Mouse (Mus musculus): ENCODE measurements at regions not wholly inside any gene's neighbourhood (a gene's known extent, or its start where the extent isn't known, plus 50 kb on each side); places are given as distances from the start of the nearest gene placed in this dataset.

DNA sequence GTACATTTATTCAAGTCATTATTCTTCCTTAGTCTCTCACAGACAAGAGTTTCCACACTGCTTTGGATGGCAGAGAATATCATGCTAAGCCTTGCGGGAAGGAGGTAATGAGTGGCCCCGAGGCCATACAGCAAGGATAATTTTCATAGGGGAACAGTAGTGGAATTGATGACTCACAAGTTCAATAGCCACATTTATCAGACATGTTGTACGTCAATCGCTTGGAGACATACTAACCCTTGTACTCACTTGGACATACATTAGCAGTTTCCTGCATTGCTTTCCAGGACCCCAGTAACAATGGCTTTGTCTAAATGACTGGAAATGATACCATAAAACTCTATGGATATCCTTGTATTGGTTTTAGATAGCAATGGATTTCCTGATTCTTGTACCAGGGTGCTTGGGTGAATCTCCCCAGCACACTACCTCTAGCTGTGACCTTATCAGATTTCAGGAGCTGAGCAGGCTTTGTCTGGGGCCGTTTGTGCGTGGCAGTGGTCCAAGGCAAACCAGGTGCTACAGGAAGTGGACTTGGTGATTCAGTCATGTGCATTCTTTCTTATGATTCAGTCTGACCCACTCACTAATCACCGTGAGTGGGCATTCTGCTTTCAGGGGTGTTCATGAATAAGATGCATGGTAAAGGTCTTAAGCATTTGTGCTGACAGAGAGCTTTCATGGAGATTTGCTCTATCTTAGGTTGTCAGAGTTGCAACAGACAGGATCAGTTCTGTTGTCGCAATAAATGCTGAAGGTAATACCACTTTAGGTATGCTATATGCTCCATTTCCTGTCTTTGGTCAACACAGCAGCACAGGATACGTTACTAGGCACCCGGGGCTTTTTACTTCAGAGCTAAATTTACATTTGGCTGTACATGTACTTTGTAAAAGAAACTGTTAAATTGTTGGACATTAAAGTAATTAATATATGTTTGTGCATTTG, 326.2 kb downstream of the Klf5 start:
- Histone ChIP-seq H3K4me2 (ENCODE audit: low read depth) (no peak overlapping the region), H3K4me3 (ENCODE audit: low read depth, low read length) (no peak overlapping the region), H3K27me3 (ENCODE audit: control insufficient read depth, insufficient read depth, low read length) (no peaks in the 10 kb centered on the region), H3K4me1 (ENCODE audit: control insufficient read depth, insufficient read depth, low read length) (no peaks in the 10 kb centered on the region), H3K9me3 (ENCODE audit: control insufficient read depth, low read length) (no peaks in the 10 kb centered on the region), H3K36me3 (ENCODE audit: control insufficient read depth, insufficient read depth, low read length) (no peaks in the 10 kb centered on the region), H3K27ac (ENCODE audit: low read depth, low read length) (no peak overlapping the region), H3K9ac (ENCODE audit: low read length) (no peak overlapping the region)
- 87% methylated on average over 10 of the region's 10 CpGs for WGBS
- DNase-seq (ENCODE audit: low spot score), result no peak
- no peak for ATAC-seq (ENCODE audit: insufficient read depth, low FRiP score, low TSS enrichment)

DNA sequence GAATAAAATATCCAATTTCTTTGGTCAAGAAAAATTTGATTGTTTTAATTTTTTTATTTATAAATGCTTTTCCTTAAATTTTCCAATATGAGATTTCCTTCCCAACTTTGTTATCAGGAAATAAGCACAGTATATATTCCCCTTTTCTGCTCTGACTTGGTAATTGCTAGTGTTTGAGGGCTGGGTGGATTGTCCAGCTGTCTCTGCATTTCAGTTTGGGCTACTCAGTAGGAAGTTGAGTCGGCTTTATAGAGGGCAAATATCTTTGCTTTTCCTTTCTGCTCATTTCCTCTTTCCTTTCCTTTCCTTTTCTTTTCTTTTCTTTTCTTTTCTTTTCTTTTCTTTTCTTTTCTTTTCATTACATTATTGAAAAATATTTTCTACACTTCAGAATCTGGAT, 329.1 kb downstream of the Klf5 start:
- Histone ChIP-seq H3K4me1 (ENCODE audit: control insufficient read depth, insufficient read depth, low read length) (no peaks in the 10 kb centered on the region), H3K36me3 (ENCODE audit: control insufficient read depth, insufficient read depth, low read length) (no peaks in the 10 kb centered on the region), H3K27me3 (ENCODE audit: control insufficient read depth, insufficient read depth, low read length) (no peaks in the 10 kb centered on the region), H3K9me3 (ENCODE audit: control insufficient read depth, low read length) (no peaks in the 10 kb centered on the region), H3K4me2 (ENCODE audit: low read depth) (no peak overlapping the region), H3K4me3 (ENCODE audit: low read depth, low read length) (no peak overlapping the region), H3K9ac (ENCODE audit: low read length) (no peak overlapping the region), H3K27ac (ENCODE audit: low read depth, low read length) (no peak overlapping the region)
- 86% methylated on average over 1 of the region's 1 CpGs for WGBS
- DNase-seq (ENCODE audit: low spot score) (no peak), ATAC-seq (ENCODE audit: insufficient read depth, low FRiP score, low TSS enrichment) (no peak)

DNA sequence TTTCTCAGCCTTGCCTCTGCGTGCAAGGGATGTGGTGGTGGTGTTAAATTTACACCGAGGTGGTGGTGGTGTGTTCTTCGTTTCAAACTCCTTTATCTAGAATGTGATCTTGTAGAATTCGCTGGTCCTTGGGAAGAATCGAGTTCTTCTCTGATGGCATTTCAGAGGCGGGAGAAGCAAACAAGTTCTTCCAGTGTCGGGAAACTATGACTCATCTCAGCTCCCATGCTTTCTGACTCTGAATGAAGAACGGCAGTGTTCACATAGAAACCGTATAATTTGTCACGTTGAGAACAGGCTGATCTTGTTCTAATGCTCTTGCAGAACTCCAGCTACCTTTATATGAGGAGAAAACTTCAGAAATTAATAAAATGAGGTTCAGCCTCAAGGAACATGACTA, 332.6 kb downstream of the Klf5 start:
- 75% methylated on average over 10 of the region's 10 CpGs for whole genome bisulfite sequencing

GRCm38 (mm10) chr14:99632444-99632843, 334.0 kb downstream of the Klf5 start:
- H3K4me1 ChIP-seq (ENCODE audit: control insufficient read depth, insufficient read depth, low read length), result no peaks in the 10 kb centered on the region
- DNase-seq (ENCODE audit: low spot score) (no peak), ATAC-seq (ENCODE audit: insufficient read depth, low FRiP score, low TSS enrichment) (no peak)
- no peaks in the 10 kb centered on the region for H3K36me3 ChIP-seq (ENCODE audit: control insufficient read depth, insufficient read depth, low read length)
- no peak overlapping the region for H3K27ac ChIP-seq (ENCODE audit: low read depth, low read length)
- no peak overlapping the region for H3K4me3 ChIP-seq (ENCODE audit: low read depth, low read length)
- H3K27me3 ChIP-seq (ENCODE audit: control insufficient read depth, insufficient read depth, low read length), result no peaks in the 10 kb centered on the region
- H3K9me3 ChIP-seq (ENCODE audit: control insufficient read depth, low read length), result no peaks in the 10 kb centered on the region
- no peak overlapping the region for H3K9ac ChIP-seq (ENCODE audit: low read length)
- WGBS, result 45% methylated on average over 4 of the region's 4 CpGs
- H3K4me2 ChIP-seq (ENCODE audit: low read depth), result no peak overlapping the region

More for the DNA sequence above, 332.6 kb downstream of the Klf5 start:
- Histone ChIP-seq H3K27me3 (ENCODE audit: control insufficient read depth, insufficient read depth, low read length) (no peaks in the 10 kb centered on the region), H3K4me1 (ENCODE audit: control insufficient read depth, insufficient read depth, low read length) (no peaks in the 10 kb centered on the region), H3K4me3 (ENCODE audit: low read depth, low read length) (no peak overlapping the region), H3K27ac (ENCODE audit: low read depth, low read length) (no peak overlapping the region), H3K36me3 (ENCODE audit: control insufficient read depth, insufficient read depth, low read length) (no peaks in the 10 kb centered on the region), H3K9me3 (ENCODE audit: control insufficient read depth, low read length) (no peaks in the 10 kb centered on the region), H3K9ac (ENCODE audit: low read length) (no peak overlapping the region), H3K4me2 (ENCODE audit: low read depth) (no peak overlapping the region)
- ATAC-seq (ENCODE audit: insufficient read depth, low FRiP score, low TSS enrichment), result no peak
- DNase-seq (ENCODE audit: low spot score), result no peak

DNA sequence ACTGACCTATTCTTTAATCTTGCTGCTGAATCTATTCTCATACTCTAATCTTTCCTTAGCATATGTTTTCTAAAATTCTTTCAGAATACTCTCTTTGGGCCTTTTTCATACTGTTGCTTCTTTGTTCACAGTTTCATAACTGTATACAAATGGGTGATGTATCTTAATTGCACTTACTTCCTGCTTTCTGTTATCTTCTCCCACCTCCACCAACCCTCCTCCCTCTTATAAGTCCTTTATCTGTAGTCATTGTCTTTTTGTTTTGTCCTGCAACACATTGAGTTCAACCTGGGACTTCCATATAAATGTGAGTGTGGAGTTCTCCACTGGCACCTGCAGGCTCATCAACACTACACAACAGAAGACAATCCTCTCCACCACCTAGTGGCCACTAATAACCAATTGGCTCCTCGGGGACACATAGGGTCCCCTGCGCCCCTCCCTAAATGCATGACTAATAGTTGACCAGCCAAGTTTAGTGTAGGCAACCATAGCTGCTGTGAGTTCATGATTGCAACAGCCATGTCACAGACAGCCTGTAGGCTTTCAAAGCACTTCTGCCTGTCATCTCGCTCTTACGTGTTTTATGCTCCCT, 337.2 kb downstream of the Klf5 start:
- H3K9ac ChIP-seq (ENCODE audit: low read length), result no peak overlapping the region
- no peak for DNase-seq (ENCODE audit: low spot score)
- 89% methylated on average over 4 of the region's 4 CpGs for WGBS
- H3K27ac ChIP-seq (ENCODE audit: low read depth, low read length), result no peak overlapping the region
- no peak overlapping the region for H3K4me3 ChIP-seq (ENCODE audit: low read depth, low read length)
- H3K27me3 ChIP-seq (ENCODE audit: control insufficient read depth, insufficient read depth, low read length), result no peaks in the 10 kb centered on the region
- no peak for ATAC-seq (ENCODE audit: insufficient read depth, low FRiP score, low TSS enrichment)
- no peaks in the 10 kb centered on the region for H3K36me3 ChIP-seq (ENCODE audit: control insufficient read depth, insufficient read depth, low read length)
- no peak overlapping the region for H3K4me2 ChIP-seq (ENCODE audit: low read depth)
- H3K4me1 ChIP-seq (ENCODE audit: control insufficient read depth, insufficient read depth, low read length), result no peaks in the 10 kb centered on the region
- H3K9me3 ChIP-seq (ENCODE audit: control insufficient read depth, low read length), result no peaks in the 10 kb centered on the region

DNA sequence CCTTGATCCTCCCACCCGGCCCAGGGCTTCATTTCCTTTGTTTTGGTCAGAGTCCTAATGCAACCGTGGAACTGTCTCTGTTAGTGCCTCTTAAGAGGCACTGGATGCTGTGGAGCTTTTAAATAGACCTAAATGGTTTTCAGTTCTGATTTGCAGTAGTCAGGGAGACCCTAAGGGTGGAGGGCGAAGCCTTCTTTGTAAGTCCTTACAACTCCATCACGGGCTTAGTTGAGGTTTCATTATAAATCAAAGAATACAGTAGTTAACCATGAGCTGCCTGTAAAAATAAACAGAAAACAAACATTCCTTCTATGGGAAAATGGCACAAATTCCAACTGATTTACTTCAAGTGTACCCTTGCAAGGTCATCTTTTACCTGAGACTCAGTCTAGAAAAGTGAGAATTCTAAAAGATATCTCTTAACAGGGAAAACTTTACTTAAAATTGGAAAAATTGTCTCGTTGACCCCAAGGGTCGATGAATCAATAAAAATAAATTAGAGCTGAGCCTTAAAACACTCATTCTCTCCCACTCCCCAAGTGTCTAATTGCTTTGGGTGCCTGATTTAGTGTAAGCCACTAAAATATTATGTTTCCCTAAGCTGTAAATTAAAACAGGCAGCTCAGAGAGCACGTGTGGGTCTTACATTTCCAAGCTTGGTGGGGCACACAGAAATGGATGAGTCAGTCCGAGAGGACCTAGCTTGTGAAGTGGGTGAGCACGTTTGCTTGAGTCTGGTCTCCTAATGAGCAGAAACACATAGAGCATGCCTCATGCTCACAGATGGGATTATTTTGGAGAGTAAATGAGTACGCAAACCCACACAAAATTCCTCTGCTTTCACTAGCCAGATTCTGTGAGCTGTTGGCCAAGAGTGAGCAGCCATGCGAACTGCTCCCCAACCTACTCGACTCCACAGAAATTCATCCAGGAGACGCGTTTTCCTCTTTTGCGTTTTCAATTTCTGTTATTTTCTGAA, 343.3 kb downstream of the Klf5 start:
- 78% methylated on average over 15 of the region's 15 CpGs for WGBS
- no peak overlapping the region for H3K4me3 ChIP-seq (ENCODE audit: low read depth, low read length)
- no peak overlapping the region for H3K9ac ChIP-seq (ENCODE audit: low read length)
- H3K9me3 ChIP-seq (ENCODE audit: control insufficient read depth, low read length), result no peaks in the 10 kb centered on the region
- H3K36me3 ChIP-seq (ENCODE audit: control insufficient read depth, insufficient read depth, low read length), result no peaks in the 10 kb centered on the region
- H3K27ac ChIP-seq (ENCODE audit: low read depth, low read length), result no peak overlapping the region
- no peaks in the 10 kb centered on the region for H3K4me1 ChIP-seq (ENCODE audit: control insufficient read depth, insufficient read depth, low read length)
- ATAC-seq (ENCODE audit: insufficient read depth, low FRiP score, low TSS enrichment) (no peak), DNase-seq (ENCODE audit: low spot score) (no peak)
- no peaks in the 10 kb centered on the region for H3K27me3 ChIP-seq (ENCODE audit: control insufficient read depth, insufficient read depth, low read length)
- H3K4me2 ChIP-seq (ENCODE audit: low read depth), result no peak overlapping the region

DNA sequence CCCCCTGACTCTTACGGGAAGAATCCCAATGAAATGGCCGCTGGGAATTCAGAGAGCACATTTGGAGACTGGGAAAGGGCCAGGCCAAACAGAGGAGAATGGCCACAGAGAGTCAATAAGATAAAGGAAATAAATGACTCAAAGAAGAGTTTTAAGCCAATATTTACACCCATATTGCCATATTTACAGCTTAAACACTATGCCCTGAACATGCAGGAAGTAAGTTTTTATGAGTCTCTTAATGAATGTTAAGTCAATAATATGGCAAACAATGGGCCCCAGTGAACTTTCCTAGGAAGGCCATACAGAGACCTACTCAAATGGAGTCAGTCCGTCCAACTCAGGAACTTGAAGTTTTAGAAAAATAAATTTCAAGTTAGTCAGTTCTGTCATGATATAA, 347.8 kb downstream of the Klf5 start:
- no peak overlapping the region for H3K4me3 ChIP-seq (ENCODE audit: low read depth, low read length)
- no peak overlapping the region for H3K27ac ChIP-seq (ENCODE audit: low read depth, low read length)
- no peaks in the 10 kb centered on the region for H3K9me3 ChIP-seq (ENCODE audit: control insufficient read depth, low read length)
- no peaks in the 10 kb centered on the region for H3K4me1 ChIP-seq (ENCODE audit: control insufficient read depth, insufficient read depth, low read length)
- no peak overlapping the region for H3K4me2 ChIP-seq (ENCODE audit: low read depth)
- ATAC-seq (ENCODE audit: insufficient read depth, low FRiP score, low TSS enrichment) (no peak), DNase-seq (ENCODE audit: low spot score) (no peak)
- WGBS, result 79% methylated on average over 3 of the region's 3 CpGs
- H3K27me3 ChIP-seq (ENCODE audit: control insufficient read depth, insufficient read depth, low read length), result no peaks in the 10 kb centered on the region
- H3K36me3 ChIP-seq (ENCODE audit: control insufficient read depth, insufficient read depth, low read length), result no peaks in the 10 kb centered on the region
- H3K9ac ChIP-seq (ENCODE audit: low read length), result no peak overlapping the region

- no peaks in the 10 kb centered on the region for H3K27me3 ChIP-seq (ENCODE audit: control insufficient read depth, insufficient read depth, low read length)
- H3K4me2 ChIP-seq (ENCODE audit: low read depth), result no peak overlapping the region
- no peaks in the 10 kb centered on the region for H3K36me3 ChIP-seq (ENCODE audit: control insufficient read depth, insufficient read depth, low read length)
- no peak overlapping the region for H3K27ac ChIP-seq (ENCODE audit: low read depth, low read length)
- DNase-seq (ENCODE audit: low spot score) (no peak), ATAC-seq (ENCODE audit: insufficient read depth, low FRiP score, low TSS enrichment) (no peak)
- WGBS, result 90% methylated on average over 3 of the region's 3 CpGs
- H3K4me1 ChIP-seq (ENCODE audit: control insufficient read depth, insufficient read depth, low read length), result no peaks in the 10 kb centered on the region
- H3K9me3 ChIP-seq (ENCODE audit: control insufficient read depth, low read length), result no peaks in the 10 kb centered on the region
- no peak overlapping the region for H3K4me3 ChIP-seq (ENCODE audit: low read depth, low read length)
- no peak overlapping the region for H3K9ac ChIP-seq (ENCODE audit: low read length)
Measured at GRCm38 (mm10) chr14:99674399-99674798, 375.9 kb downstream of the Klf5 start.

Measured in neural tube, embryonic 11.5 days (tissue).